Mouse (Mus musculus) cerebellum, adult 2 months (tissue): ENCODE measurements around the gene Ifne.

Experiments
- CTCF ChIP-seq: fragments of 200-500 bp; IDR thresholded peaks from 2 replicates; pipeline ENCODE4 v1.5.1; 2011; ENCODE audit warnings: low read depth, mild to moderate bottlenecking, control low read depth, low read length, moderate library complexity, borderline replicate concordance; ENCODE audit not compliant: insufficient read depth
- POLR2A ChIP-seq: fragments of 200-500 bp; IDR thresholded peaks from 2 replicates; pipeline ENCODE4 v1.6.1; 2011; ENCODE audit warnings: low read length, control low read depth, borderline replicate concordance; ENCODE audit not compliant: insufficient read depth

DNA sequence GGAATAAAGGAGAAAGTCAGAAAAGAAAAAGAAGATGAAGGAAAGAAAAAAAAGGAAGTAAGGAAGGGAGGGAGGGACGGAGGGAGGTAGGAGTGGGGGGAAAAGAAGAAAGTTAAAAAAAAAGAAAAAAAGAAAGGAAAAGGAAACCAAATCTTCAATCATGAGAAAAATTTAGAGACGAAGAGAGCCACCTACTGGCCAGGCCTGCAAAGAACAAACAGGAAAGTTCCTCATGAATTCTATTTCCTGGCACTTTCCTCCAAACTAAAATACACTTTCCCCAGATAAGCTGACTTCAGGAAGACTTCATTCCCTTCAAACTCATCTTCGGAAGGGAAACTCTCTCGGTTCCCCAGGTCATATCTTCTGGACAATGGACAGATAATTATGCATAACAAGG, 49.5 kb downstream of the Ifne start:
- TF ChIP-seq CTCF = peak; percentile 25; the same call in 1 of the 2 replicates
- no peak for TF ChIP-seq POLR2A
